Mouse (Mus musculus) lung, postnatal 0 days (tissue): ENCODE results near the gene Pax3. TPM values are rescaled to one million over a fixed set of nuclear protein-coding genes. Genes with fewer than 3 reads are reported as not detected.

ENCODE experiments used
- ATAC-seq: fragments of 200-750 bp; cut with Nextera tagmentation; 2 replicates; pipeline ENCODE4 v1.8.0; 2017; ENCODE audit warnings: moderate library complexity
- DNase-seq: peaks from one replicate; pipeline ENCODE4 v3.0.0-alpha.2; 2016; ENCODE audit warnings: low spot score
- H3K27ac ChIP-seq: fragments of 300-500 bp; sonication (generic); 2 replicates; pipeline ENCODE4 v1.5.1; 2014; ENCODE audit warnings: antibody characterized with exemption, mild to moderate bottlenecking, low read length, mixed read lengths
- H3K27me3 ChIP-seq: fragments of 300-500 bp; sonication (generic); replicated peaks from 2 replicates; pipeline ENCODE4 v1.6.1; 2014; ENCODE audit warnings: low read length, mixed read lengths; ENCODE audit not compliant: insufficient read depth
- H3K36me3 ChIP-seq: fragments of 300-500 bp; sonication (generic); 2 replicates; pipeline ENCODE4 v1.6.1; 2014; ENCODE audit warnings: low read length, mixed read lengths; ENCODE audit not compliant: insufficient read depth
- H3K4me1 ChIP-seq: fragments of 300-500 bp; sonication (generic); 2 replicates; pipeline ENCODE4 v1.6.1; 2014; ENCODE audit warnings: antibody characterized with exemption, low read depth, low read length, mixed read lengths; ENCODE audit not compliant: insufficient read depth
- H3K4me2 ChIP-seq: fragments of 300-500 bp; sonication (generic); replicated peaks from 2 replicates; pipeline ENCODE4 v1.6.1; 2014; ENCODE audit warnings: low read depth, mild to moderate bottlenecking, low read length, moderate library complexity, mixed read lengths
- H3K4me3 ChIP-seq: fragments of 300-500 bp; sonication (generic); 2 replicates; pipeline ENCODE4 v1.5.1; 2014; ENCODE audit warnings: low read depth, low read length
- H3K9ac ChIP-seq: fragments of 300-500 bp; sonication (generic); replicated peaks from 2 replicates; pipeline ENCODE4 v1.6.1; 2014; ENCODE audit warnings: low read depth, mild to moderate bottlenecking
- H3K9me3 ChIP-seq: fragments of 300-500 bp; sonication (generic); 2 replicates; pipeline ENCODE4 v1.6.1; 2016; ENCODE audit warnings: low read length, mixed read lengths
- CTCF ChIP-seq: IDR thresholded peaks from 2 replicates; pipeline ENCODE4 v1.5.1; 2016; ENCODE audit warnings: antibody characterized with exemption, mild to moderate bottlenecking
- EP300 ChIP-seq: IDR thresholded peaks from 2 replicates; pipeline ENCODE4 v1.6.1; 2016; ENCODE audit warnings: antibody characterized with exemption, mild to moderate bottlenecking, control low read depth
- WGBS: fragments of 180-500 bp; shearing (Covaris S2); extraction: QIAGEN DNeasy Blood & Tissue Kit; methylation state at CpG from one replicate; pipeline ENCODE4 v1.1.7; 2014; 5-methylcytosine and 5-hydroxymethylcytosine counted together
- polyA plus RNA-seq: library from polyadenylated mRNA; unstranded; fragments of >200 nt; fragmentation: Nextera tagmentation; extraction: Ambion mirVana; gene quantifications from 2 replicates; pipeline ENCODE4 v1.2.1, GENCODE M21; 2015

The Pax3 gene
- polyA plus RNA-seq, 1 experiment from 2014 or later, result not detected

DNA sequence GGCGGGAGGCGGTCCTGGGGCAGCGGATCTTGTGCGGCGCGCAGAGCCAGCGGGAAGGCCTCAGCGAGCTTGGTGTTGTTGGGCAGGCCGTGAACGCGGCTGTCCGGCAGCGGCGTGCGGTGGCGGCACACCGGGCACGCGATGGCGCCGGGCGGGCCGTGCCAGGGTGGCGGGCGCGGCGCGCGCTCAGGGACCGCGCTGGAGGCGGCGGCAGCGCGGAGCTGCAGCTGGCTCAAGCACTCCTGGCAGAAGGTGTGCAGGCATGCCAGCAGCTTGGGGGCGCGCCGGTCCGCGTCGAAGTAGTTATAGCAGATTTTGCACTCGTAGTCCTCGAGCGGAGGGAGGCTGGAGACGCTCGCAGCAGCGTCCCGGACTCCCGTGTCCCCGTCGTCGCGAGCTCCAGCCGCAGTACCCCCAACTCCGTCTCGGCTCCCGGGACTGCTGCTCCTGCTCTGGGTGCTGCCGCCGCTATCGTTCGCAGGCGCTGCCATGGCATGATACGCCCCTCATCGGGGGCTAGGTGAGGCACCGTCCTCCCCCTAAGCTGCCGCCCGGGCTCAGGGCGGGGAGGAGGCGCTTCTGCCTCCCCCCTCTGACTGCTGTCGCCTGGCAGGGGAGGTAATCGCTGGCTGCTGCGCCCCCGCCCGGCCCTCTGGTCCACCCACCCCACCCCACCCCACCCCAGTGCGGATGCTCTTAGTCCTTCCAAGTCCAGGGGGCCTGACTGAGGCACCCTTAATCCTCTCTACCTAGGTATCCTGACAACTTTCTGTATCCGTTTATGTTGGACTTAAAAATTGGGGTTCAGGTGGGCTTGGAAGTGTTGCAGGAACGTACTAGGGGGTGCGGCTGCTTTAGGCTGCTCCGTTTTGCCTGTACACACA is 20.5 kb upstream of the Pax3 start:
- WGBS, result 1% methylated on average over 21 of the region's 79 CpGs
- H3K4me1 ChIP-seq, result peaks cover 3% of the 10 kb centered on the region; the same call in 1 of the 2 replicates
- ATAC-seq (peak; percentile 55), DNase-seq (peak; percentile 50)
- peak overlapping the region; percentile 57 for H3K4me3 ChIP-seq
- no peaks in the 10 kb centered on the region for H3K36me3 ChIP-seq
- H3K27ac ChIP-seq, result peak overlapping the region; percentile 73
- H3K9ac ChIP-seq, result 0 out of 2 replicates have a peak overlapping the region, but pooled peaks have one; percentile 26
- H3K4me2 ChIP-seq, result peak overlapping the region; percentile 87
- peak; percentile 31; the same call in 1 of the 2 replicates for TF ChIP-seq CTCF
- no peak for TF ChIP-seq EP300
- H3K9me3 ChIP-seq, result no peaks in the 10 kb centered on the region
- peaks cover 51% of the 10 kb centered on the region for H3K27me3 ChIP-seq

DNA sequence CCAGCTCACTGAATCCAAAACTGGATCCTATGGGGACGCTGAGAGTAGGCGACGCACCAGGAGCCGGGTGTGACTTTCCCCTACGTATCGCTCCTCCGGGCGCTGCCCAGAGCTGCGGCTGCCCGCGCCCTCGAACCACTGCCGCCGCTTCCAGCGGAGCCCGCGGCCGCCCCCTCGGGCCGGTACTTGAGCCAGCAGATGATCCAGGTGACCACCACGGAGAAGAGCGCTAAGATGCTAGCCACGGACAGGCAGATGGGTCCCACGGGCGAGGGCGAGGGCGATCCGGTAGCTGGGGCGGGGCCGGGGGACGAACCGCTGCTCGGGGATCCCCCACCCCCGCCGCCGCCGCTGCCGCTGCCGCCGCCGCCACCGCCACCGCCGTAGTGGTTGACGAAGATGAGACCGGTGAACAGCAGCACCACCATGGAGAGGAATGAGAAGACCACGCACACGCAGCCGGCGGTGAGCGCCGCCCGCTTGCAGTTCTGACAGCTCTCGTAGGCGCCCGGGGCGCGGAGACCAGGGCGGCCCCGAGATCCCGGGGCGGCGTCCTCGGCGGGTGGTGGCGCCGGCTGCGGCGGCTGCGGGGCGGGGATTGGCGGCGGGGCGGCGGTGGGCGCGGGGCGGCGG is 19.7 kb upstream of the Pax3 start:
- Histone ChIP-seq H3K4me1 (peaks cover 3% of the 10 kb centered on the region; the same call in 1 of the 2 replicates), H3K4me3 (peak overlapping the region; percentile 57)

DNA sequence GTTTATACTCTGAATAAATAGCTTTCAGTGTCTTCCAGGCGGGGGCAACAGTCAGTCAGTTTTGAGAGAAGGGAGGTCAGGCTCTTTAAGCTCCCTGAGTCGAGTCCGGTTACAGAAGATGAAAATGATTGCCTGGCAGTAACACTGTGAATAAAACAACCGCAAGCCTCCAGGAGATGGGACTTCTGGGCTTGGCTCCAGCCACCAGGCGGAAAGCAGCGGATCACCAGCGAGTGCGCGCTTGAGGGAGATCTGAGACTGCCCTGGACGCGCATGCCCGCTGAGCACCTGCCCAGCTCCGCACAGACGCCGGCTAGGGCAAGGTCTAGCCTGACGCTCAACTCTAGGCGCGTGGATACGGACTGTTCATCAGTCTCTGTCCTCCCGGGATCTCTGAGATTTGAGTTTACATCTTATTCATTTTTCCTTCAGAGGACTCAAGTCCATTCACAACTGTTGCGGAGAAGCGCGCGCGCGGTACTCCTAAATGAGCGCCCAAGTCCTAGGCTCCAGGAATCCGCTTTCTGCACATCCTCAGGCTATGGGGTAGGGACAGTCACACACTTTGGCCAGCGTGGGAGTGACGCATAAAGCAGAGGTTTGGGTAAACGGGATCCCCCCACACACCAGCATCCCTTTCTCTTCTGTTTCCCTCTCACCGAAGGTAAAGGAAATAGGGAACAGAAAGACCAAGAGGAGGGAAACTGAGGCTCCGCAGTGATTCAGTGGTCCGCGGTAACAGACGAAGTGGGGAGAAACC is 19.0 kb upstream of the Pax3 start:
- DNase-seq, result peak; percentile 67
- Histone ChIP-seq H3K4me2 (peak overlapping the region; percentile 87), H3K27me3 (peaks cover 61% of the 10 kb centered on the region), H3K27ac (no peak overlapping the region), H3K4me1 (peaks cover 3% of the 10 kb centered on the region; the same call in 1 of the 2 replicates), H3K4me3 (peak overlapping the region; percentile 57), H3K36me3 (no peaks in the 10 kb centered on the region), H3K9me3 (no peaks in the 10 kb centered on the region), H3K9ac (no peak overlapping the region)
- WGBS, result 2% methylated on average over 36 of the region's 36 CpGs
- peak; percentile 31; the same call in 1 of the 2 replicates for ATAC-seq
- TF ChIP-seq EP300 (no peak), CTCF (peak; percentile 29)

More for the DNA sequence above, 19.7 kb upstream of the Pax3 start:
- ATAC-seq, result peak; percentile 55
- H3K9ac ChIP-seq, result 0 out of 2 replicates have a peak overlapping the region, but pooled peaks have one; percentile 26
- TF ChIP-seq CTCF (no peak), EP300 (no peak)
- no peaks in the 10 kb centered on the region for H3K36me3 ChIP-seq
- no peaks in the 10 kb centered on the region for H3K9me3 ChIP-seq
- no peak for DNase-seq
- WGBS, result 9% methylated on average over 27 of the region's 79 CpGs
- H3K27ac ChIP-seq, result peak overlapping the region; percentile 73
- H3K27me3 ChIP-seq, result peaks cover 57% of the 10 kb centered on the region
- peak overlapping the region; percentile 87 for H3K4me2 ChIP-seq

DNA sequence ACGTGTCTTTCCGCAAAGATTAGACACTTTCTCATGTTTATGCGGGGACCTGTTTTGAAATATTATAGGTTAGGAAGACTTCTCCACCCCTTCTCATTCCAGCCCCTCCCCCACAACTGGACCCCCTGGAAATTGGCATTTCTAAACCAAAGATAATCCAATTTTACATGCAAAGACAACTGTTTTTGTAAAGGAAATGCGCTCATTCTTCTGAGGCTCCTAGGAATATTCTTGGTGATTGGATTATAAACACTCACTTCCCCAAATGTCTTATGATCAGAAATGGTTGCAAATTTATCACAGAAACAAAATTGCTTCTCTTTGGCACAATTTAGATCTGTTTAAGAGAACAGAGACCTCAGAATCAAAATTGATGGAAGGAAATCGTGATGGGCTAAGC is 14.1 kb upstream of the Pax3 start:
- H3K4me1 ChIP-seq, result no peaks in the 10 kb centered on the region; the same call in 1 of the 2 replicates
- no peak overlapping the region for H3K4me2 ChIP-seq
- H3K27me3 ChIP-seq, result peaks cover 84% of the 10 kb centered on the region
- no peak overlapping the region for H3K4me3 ChIP-seq
- 10% methylated on average over 5 of the region's 5 CpGs for WGBS
- no peak overlapping the region for H3K27ac ChIP-seq
- H3K9me3 ChIP-seq, result no peaks in the 10 kb centered on the region
- TF ChIP-seq CTCF, result no peak
- TF ChIP-seq EP300, result no peak
- no peak for DNase-seq
- H3K36me3 ChIP-seq, result no peaks in the 10 kb centered on the region
- no peak overlapping the region for H3K9ac ChIP-seq
- no peak for ATAC-seq

DNA sequence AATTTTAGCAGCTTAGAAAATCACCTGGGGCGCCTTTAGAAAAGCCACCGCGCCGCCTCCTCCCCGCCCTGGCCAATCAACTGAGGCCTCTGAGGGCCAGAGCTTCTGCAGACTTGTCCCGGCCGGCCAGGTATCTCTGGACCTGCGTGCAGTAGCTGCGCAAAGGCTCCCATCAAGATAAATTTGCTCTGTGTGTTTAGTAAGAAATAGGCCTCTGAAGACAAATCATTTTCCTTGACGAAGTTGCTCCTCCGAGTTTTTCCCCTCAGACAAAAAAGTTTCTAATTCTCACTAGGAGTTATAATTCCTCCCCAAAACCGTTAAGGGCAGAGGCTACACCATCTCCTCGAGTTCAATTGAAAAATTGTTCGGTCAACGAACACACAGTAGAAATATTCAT is 13.6 kb upstream of the Pax3 start:
- Histone ChIP-seq H3K27me3 (peaks cover 85% of the 10 kb centered on the region), H3K4me1 (no peaks in the 10 kb centered on the region), H3K4me2 (no peak overlapping the region), H3K36me3 (no peaks in the 10 kb centered on the region), H3K9ac (no peak overlapping the region), H3K4me3 (no peak overlapping the region), H3K27ac (no peak overlapping the region), H3K9me3 (no peaks in the 10 kb centered on the region)
- TF ChIP-seq EP300, result no peak
- 4% methylated on average over 15 of the region's 15 CpGs for whole genome bisulfite sequencing
- DNase-seq (no peak), ATAC-seq (no peak)
